Mouse (Mus musculus) kidney, postnatal 0 days (tissue): ENCODE measurements at regions not wholly inside any gene's neighbourhood (a gene's known extent, or its start where the extent isn't known, plus 50 kb on each side); places are given as distances from the start of the nearest gene placed in this dataset. TPM values are rescaled to one million over a fixed set of nuclear protein-coding genes. Genes with fewer than 3 reads are reported as not detected.

ENCODE experiments used
- ATAC-seq: fragments of 200-750 bp; cut with Nextera tagmentation; replicated peaks from 2 replicates; pipeline ENCODE4 v1.8.0; 2017; ENCODE audit warnings: low read depth, moderate number of reproducible peaks, moderate TSS enrichment, moderate library complexity; ENCODE audit not compliant: low FRiP score
- DNase-seq: peaks from one replicate; pipeline ENCODE4 v3.0.0-alpha.2; 2016; ENCODE audit warnings: low spot score
- H3K27ac ChIP-seq: fragments of 300-500 bp; sonication (generic); 2 replicates; pipeline ENCODE4 v1.5.1; 2014; ENCODE audit warnings: mild to moderate bottlenecking
- H3K27me3 ChIP-seq: fragments of 300-500 bp; sonication (generic); 2 replicates; pipeline ENCODE4 v1.6.1; 2014; ENCODE audit warnings: low read length, mixed read lengths; ENCODE audit not compliant: insufficient read depth
- H3K36me3 ChIP-seq: fragments of 300-500 bp; sonication (generic); 2 replicates; pipeline ENCODE4 v1.6.1; 2014; ENCODE audit warnings: low read length, mixed read lengths; ENCODE audit not compliant: insufficient read depth
- H3K4me1 ChIP-seq: fragments of 300-500 bp; sonication (generic); replicated peaks from 2 replicates; pipeline ENCODE4 v1.6.1; 2014; ENCODE audit warnings: antibody characterized with exemption, low read length, mixed read lengths; ENCODE audit not compliant: insufficient read depth
- H3K4me2 ChIP-seq: fragments of 300-500 bp; sonication (generic); 2 replicates; pipeline ENCODE4 v1.6.1; 2014; ENCODE audit warnings: mild to moderate bottlenecking, low read length, moderate library complexity, mixed read lengths
- H3K4me3 ChIP-seq: fragments of 300-500 bp; sonication (generic); replicated peaks from 2 replicates; pipeline ENCODE4 v1.5.1; 2014; ENCODE audit warnings: low read depth, low read length
- H3K9ac ChIP-seq: fragments of 300-500 bp; sonication (generic); 2 replicates; pipeline ENCODE4 v1.6.1; 2014; ENCODE audit warnings: low read depth, low read length
- H3K9me3 ChIP-seq: fragments of 300-500 bp; sonication (generic); replicated peaks from 2 replicates; pipeline ENCODE4 v1.6.1; 2016; ENCODE audit warnings: low read length, inconsistent platforms, mixed read lengths
- CTCF ChIP-seq: IDR thresholded peaks from 2 replicates; pipeline ENCODE4 v1.5.1; 2016; ENCODE audit warnings: antibody characterized with exemption, low read depth, mild to moderate bottlenecking, moderate library complexity
- WGBS: fragments of 180-500 bp; shearing (Covaris S2); extraction: QIAGEN DNeasy Blood & Tissue Kit; methylation state at CpG from one replicate; pipeline ENCODE4 v1.1.7; 2014; 5-methylcytosine and 5-hydroxymethylcytosine counted together
- microRNA-seq: library from miRNA; unstranded; fragments of <30 nt; microRNA quantifications from one replicate; pipeline ENCODE4, GENCODE M21; 2016

DNA sequence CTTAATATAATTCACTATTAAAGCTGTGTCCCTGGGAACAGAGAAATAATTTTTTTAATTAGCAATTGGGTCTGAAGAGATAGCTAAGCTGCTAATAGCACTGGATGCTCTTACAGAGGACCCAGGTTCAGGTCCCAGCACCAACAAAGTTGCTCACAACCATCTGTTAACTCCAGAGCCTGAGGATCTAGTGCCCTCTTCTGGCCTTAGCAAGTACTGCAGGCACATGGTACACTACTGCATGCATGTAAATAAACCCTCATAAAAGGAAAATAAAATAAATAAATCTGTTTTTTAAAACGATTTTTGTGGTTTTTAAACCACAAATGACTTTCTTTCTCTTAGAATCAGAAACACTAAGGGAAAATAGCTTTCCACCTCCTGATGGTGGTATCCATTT lies 97.4 kb upstream of the Mc3r start:
- 78% methylated on average over 1 of the region's 1 CpGs for WGBS
- no peak overlapping the region for H3K9ac ChIP-seq
- no peak for DNase-seq
- no peaks in the 10 kb centered on the region for H3K9me3 ChIP-seq
- ATAC-seq: no peak
- no peak overlapping the region for H3K4me2 ChIP-seq
- H3K4me3 ChIP-seq: no peak overlapping the region
- H3K27me3 ChIP-seq: no peaks in the 10 kb centered on the region
- peak; percentile 35; the same call in 1 of the 2 replicates for TF ChIP-seq CTCF
- no peaks in the 10 kb centered on the region for H3K36me3 ChIP-seq
- H3K4me1 ChIP-seq: no peaks in the 10 kb centered on the region
- no peak overlapping the region for H3K27ac ChIP-seq

DNA sequence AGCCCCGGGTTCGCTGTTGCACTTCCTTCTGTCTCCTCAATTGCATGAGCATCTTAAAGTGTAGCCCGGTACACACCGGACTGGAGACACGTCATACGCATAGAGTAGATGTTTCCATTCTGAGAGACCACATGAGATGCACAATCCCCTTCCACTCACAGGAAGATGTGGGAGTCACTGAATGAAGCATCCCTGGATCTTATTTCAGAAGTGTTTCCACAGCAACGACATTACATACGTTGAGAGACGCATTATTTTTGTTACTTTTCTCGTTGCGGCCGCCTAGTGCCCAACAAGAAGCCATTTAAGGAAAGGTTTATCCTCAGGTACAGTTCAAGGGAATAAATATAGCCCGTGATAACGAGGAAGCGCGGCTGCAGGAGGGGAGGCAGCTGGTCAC lies 88.4 kb upstream of the Mc3r start:
- H3K36me3 ChIP-seq: no peaks in the 10 kb centered on the region
- no peak overlapping the region for H3K9ac ChIP-seq
- WGBS: 80% methylated on average over 16 of the region's 16 CpGs
- DNase-seq (no peak), ATAC-seq (no peak)
- no peak for TF ChIP-seq CTCF
- no peak overlapping the region for H3K4me3 ChIP-seq
- no peak overlapping the region for H3K4me2 ChIP-seq
- no peaks in the 10 kb centered on the region for H3K27me3 ChIP-seq
- H3K27ac ChIP-seq: no peak overlapping the region
- no peaks in the 10 kb centered on the region for H3K9me3 ChIP-seq
- no peaks in the 10 kb centered on the region for H3K4me1 ChIP-seq

DNA sequence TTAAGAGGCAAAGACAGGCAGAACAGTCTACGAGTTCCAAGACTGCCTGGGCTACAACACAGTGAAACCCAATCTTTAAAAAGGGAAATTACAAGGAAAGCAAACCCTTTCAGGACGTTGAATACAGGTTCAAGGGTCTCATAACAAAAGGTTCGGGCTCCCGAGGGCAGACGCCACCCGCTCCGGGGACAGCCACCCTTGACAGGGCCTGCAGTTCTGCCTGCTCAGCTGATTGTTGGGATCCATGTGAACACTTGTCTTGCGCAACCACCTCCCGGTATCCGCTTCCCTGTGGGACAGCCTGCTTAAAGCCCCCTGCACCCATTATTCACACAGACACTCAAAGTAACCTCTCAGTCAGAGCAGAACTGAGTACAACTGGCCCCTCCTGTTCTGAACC lies 70.9 kb upstream of the Mc3r start:
- no peak for DNase-seq
- no peak for TF ChIP-seq CTCF
- H3K27ac ChIP-seq: no peak overlapping the region
- WGBS: 84% methylated on average over 10 of the region's 10 CpGs
- H3K4me2 ChIP-seq: no peak overlapping the region
- no peaks in the 10 kb centered on the region for H3K9me3 ChIP-seq
- no peak overlapping the region for H3K4me3 ChIP-seq
- H3K36me3 ChIP-seq: no peaks in the 10 kb centered on the region
- no peak for ATAC-seq
- no peaks in the 10 kb centered on the region for H3K4me1 ChIP-seq
- no peaks in the 10 kb centered on the region for H3K27me3 ChIP-seq
- no peak overlapping the region for H3K9ac ChIP-seq

DNA sequence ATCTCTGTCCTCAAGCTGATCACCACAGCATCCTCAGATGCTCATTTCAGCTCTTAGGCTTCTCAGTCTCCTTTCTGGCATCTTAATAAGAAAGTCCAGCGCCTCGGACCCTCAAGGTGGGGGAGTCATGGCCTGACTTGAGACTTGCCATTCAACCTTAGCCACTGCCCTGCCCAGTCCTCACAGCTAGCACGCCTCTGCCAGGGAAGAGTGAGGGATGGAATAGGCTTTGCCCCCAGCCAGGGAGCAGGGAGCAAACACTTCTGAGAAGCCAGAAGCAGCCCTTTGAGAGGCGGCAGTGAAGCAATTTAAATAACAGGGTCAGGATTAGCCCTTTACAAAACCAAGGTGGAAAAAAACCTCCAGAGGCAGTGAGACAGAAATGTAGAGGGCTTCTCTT lies 69.0 kb upstream of the Mc3r start:
- Histone ChIP-seq H3K9ac (no peak overlapping the region), H3K27me3 (no peaks in the 10 kb centered on the region), H3K4me3 (no peak overlapping the region), H3K36me3 (no peaks in the 10 kb centered on the region), H3K9me3 (no peaks in the 10 kb centered on the region), H3K4me2 (no peak overlapping the region), H3K4me1 (no peaks in the 10 kb centered on the region), H3K27ac (no peak overlapping the region)
- 59% methylated on average over 4 of the region's 4 CpGs for WGBS
- no peak for DNase-seq
- ATAC-seq: no peak
- TF ChIP-seq CTCF: no peak

DNA sequence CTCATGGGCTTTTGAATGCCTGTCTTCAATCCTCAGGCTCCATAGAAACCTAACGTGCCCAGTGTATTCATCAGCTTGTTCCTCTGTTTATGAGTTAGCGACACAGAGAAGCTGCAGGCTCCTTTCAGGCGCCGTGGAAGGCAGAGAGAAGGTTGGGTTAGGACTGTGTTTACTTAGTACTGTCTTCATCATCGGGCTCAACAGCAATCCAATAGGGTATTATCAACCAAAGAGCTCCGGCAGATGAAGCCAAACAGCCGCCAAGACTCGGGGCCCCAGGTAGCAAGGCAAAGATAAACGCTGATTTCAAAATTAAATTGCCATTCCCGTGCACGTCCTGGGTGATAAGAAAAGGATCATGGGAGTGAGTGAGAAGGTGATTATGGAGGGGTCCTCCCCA lies 50.5 kb upstream of the Mc3r start:
- no peak for ATAC-seq
- 80% methylated on average over 11 of the region's 11 CpGs for WGBS
- Histone ChIP-seq H3K4me2 (no peak overlapping the region), H3K4me3 (no peak overlapping the region), H3K4me1 (no peaks in the 10 kb centered on the region), H3K9ac (no peak overlapping the region), H3K9me3 (no peaks in the 10 kb centered on the region), H3K27ac (no peak overlapping the region), H3K27me3 (no peaks in the 10 kb centered on the region), H3K36me3 (no peaks in the 10 kb centered on the region)
- no peak for DNase-seq
- TF ChIP-seq CTCF: no peak

Small RNA genes lying in the stretch of these regions (microRNA-seq; reads per million reads assigned to microRNA genes)
- not detected for gene Gm44301
